Mouse (Mus musculus) liver, embryonic 14.5 days (tissue): ENCODE data around the gene Rasgef1b. TPM values are rescaled to one million over a fixed set of nuclear protein-coding genes. Genes with fewer than 3 reads are reported as not detected.

Source experiments
- ATAC-seq: fragments of 200-750 bp; cut with Nextera tagmentation; 2 replicates; pipeline ENCODE4 v1.8.0; 2017; ENCODE audit warnings: moderate number of reproducible peaks, mild to moderate bottlenecking, moderate library complexity; ENCODE audit not compliant: insufficient read depth
- DNase-seq, 3 experiments: peaks; one replicate each; pipeline ENCODE4 v3.0.0-alpha.2; 2012 to 2013; ENCODE audit warnings: low read depth in 3 of 3, low spot score in 3 of 3
- H3K27ac ChIP-seq: fragments of 300-500 bp; sonication (generic); 2 replicates; pipeline ENCODE4 v1.5.1; 2014; ENCODE audit warnings: moderate library complexity, mild to moderate bottlenecking, control low read depth, inconsistent platforms
- H3K27me3 ChIP-seq: fragments of 300-500 bp; sonication (generic); 2 replicates; pipeline ENCODE4 v1.6.1; 2014; ENCODE audit warnings: mild to moderate bottlenecking, low read length, moderate library complexity; ENCODE audit not compliant: control insufficient read depth, insufficient read depth
- H3K36me3 ChIP-seq: fragments of 300-500 bp; sonication (generic); replicated peaks from 2 replicates; pipeline ENCODE4 v1.6.1; 2014; ENCODE audit warnings: low read depth; ENCODE audit not compliant: control insufficient read depth, insufficient read depth
- H3K4me1 ChIP-seq, 2 experiments: fragments of 200-500 bp in 1 of 2; fragments of 300-500 bp in 1 of 2; sonication (generic) in 1 of 2; replicated peaks; 2 replicates each; pipeline ENCODE4 v1.6.1; 2012 to 2014; ENCODE audit warnings: antibody characterized with exemption in 1 of 2, inconsistent platforms in 1 of 2, low read length in 1 of 2; ENCODE audit not compliant: control insufficient read depth in 2 of 2, insufficient read depth in 2 of 2
- H3K4me2 ChIP-seq: fragments of 300-500 bp; sonication (generic); 2 replicates; pipeline ENCODE4 v1.6.1; 2014; ENCODE audit warnings: low read depth, mild to moderate bottlenecking, control low read depth, moderate library complexity
- H3K4me3 ChIP-seq, 2 experiments: fragments of 200-500 bp in 1 of 2; fragments of 300-500 bp in 1 of 2; sonication (generic) in 1 of 2; 2 replicates each; pipeline ENCODE4 v1.5.1; 2012 to 2014; ENCODE audit warnings: low read depth in 2 of 2, low read length in 2 of 2, mild to moderate bottlenecking in 2 of 2, control low read depth in 1 of 2, inconsistent platforms in 1 of 2, moderate library complexity in 1 of 2; ENCODE audit not compliant: insufficient read depth in 1 of 2
- H3K9ac ChIP-seq: fragments of 300-500 bp; sonication (generic); replicated peaks from 2 replicates; pipeline ENCODE4 v1.6.1; 2014; ENCODE audit warnings: mild to moderate bottlenecking, control low read depth, moderate library complexity
- H3K9me3 ChIP-seq: fragments of 300-500 bp; sonication (generic); 2 replicates; pipeline ENCODE4 v1.6.1; 2016; ENCODE audit warnings: low read length, mixed read lengths; ENCODE audit not compliant: control insufficient read depth
- CTCF ChIP-seq: IDR thresholded peaks from 2 replicates; pipeline ENCODE4 v1.5.1; 2016; ENCODE audit warnings: antibody characterized with exemption, low read depth, control low read depth
- EP300 ChIP-seq: IDR thresholded peaks from 2 replicates; pipeline ENCODE4 v1.6.1; 2016; ENCODE audit warnings: antibody characterized with exemption, low read depth
- WGBS: fragments of 180-500 bp; shearing (Covaris S2); extraction: QIAGEN DNeasy Blood & Tissue Kit; methylation state at CpG from one replicate; pipeline ENCODE4 v1.1.7; 2014; ENCODE audit not compliant: insufficient replicate concordance; 5-methylcytosine and 5-hydroxymethylcytosine counted together
- polyA plus RNA-seq, 2 experiments: library from polyadenylated mRNA; depleted of rRNA in 1 of 2; stranded (reverse) in 1 of 2; unstranded in 1 of 2; fragments of >200 nt; fragmentation: Nextera tagmentation in 1 of 2; extraction: Ambion mirVana in 1 of 2; gene quantifications; 2 replicates each; pipeline versions ENCODE4 v1.2.1 to v1.2.3; 2012 to 2014

Gene Rasgef1b
- polyA plus RNA-seq, 2 experiments, result 2.8 to 4.2 TPM

- H3K4me1 ChIP-seq, result 0 out of 4 replicates have a peak, but pooled peaks cover 0 to 2% of the 10 kb centered on the region in 2 experiments
- no peaks in the 10 kb centered on the region for H3K9me3 ChIP-seq
- no peaks in the 10 kb centered on the region for H3K27me3 ChIP-seq
- peak overlapping the region; percentile 27; the same call in 1 of the 2 replicates for H3K4me2 ChIP-seq
- ATAC-seq (no peak), DNase-seq (no peak)
- H3K27ac ChIP-seq, result no peak overlapping the region
- WGBS, result 5% methylated on average over 24 of the region's 24 CpGs
- H3K9ac ChIP-seq, result no peak overlapping the region
- no peaks in the 10 kb centered on the region for H3K36me3 ChIP-seq
- TF ChIP-seq CTCF (no peak), EP300 (no peak)
- no peak overlapping the region for H3K4me3 ChIP-seq
Observed at GRCm38 (mm10) chr5:99613321-99614118, 115.3 kb downstream of the Rasgef1b start.

- no peak for DNase-seq
- H3K9me3 ChIP-seq, result no peaks in the 10 kb centered on the region
- WGBS, result 54% methylated on average over 5 of the region's 5 CpGs
- no peaks in the 10 kb centered on the region for H3K36me3 ChIP-seq
- H3K27me3 ChIP-seq, result no peaks in the 10 kb centered on the region
- no peak overlapping the region for H3K9ac ChIP-seq
- H3K4me2 ChIP-seq, result no peak overlapping the region
- no peak overlapping the region for H3K4me3 ChIP-seq
- no peak overlapping the region for H3K27ac ChIP-seq
- TF ChIP-seq CTCF (no peak), EP300 (no peak)
- H3K4me1 ChIP-seq, result no peaks in the 10 kb centered on the region
- ATAC-seq, result no peak
Observed at GRCm38 (mm10) chr5:99607602-99608001, 121.3 kb downstream of the Rasgef1b start.

GRCm38 (mm10) chr5:99606164-99606858, 122.6 kb downstream of the Rasgef1b start:
- TF ChIP-seq EP300 (no peak), CTCF (no peak)
- no peaks in the 10 kb centered on the region for H3K4me1 ChIP-seq
- no peak overlapping the region for H3K4me3 ChIP-seq
- no peak overlapping the region for H3K27ac ChIP-seq
- DNase-seq (no peak), ATAC-seq (no peak)
- no peaks in the 10 kb centered on the region for H3K9me3 ChIP-seq
- no peaks in the 10 kb centered on the region for H3K27me3 ChIP-seq
- H3K4me2 ChIP-seq, result no peak overlapping the region
- WGBS, result 73% methylated on average over 15 of the region's 15 CpGs
- H3K9ac ChIP-seq, result no peak overlapping the region
- H3K36me3 ChIP-seq, result no peaks in the 10 kb centered on the region

- H3K36me3 ChIP-seq, result no peaks in the 10 kb centered on the region
- TF ChIP-seq CTCF (no peak), EP300 (no peak)
Observed at GRCm38 (mm10) chr5:99602244-99603023, 126.4 kb downstream of the Rasgef1b start.

More at GRCm38 (mm10) chr5:99602244-99603023, 126.4 kb downstream of the Rasgef1b start:
- no peak overlapping the region for H3K27ac ChIP-seq
- no peak for ATAC-seq
- no peak overlapping the region for H3K9ac ChIP-seq
- no peaks in the 10 kb centered on the region for H3K9me3 ChIP-seq
- no peak overlapping the region for H3K4me2 ChIP-seq
- 48% methylated on average over 10 of the region's 10 CpGs for WGBS
- DNase-seq, result no peak
- H3K4me3 ChIP-seq, result no peak overlapping the region
- H3K27me3 ChIP-seq, result no peaks in the 10 kb centered on the region
- H3K4me1 ChIP-seq, result no peaks in the 10 kb centered on the region
